Mouse (Mus musculus) MEL (cell line): ENCODE data around the gene Brcc3. TPM values are rescaled to one million over a fixed set of nuclear protein-coding genes. Genes with fewer than 3 reads are reported as not detected.
A peak's percentile ranks its signal among the peaks of the same experiment; 100 is the strongest.

Experiments used
- DNase-seq: peaks from one replicate; pipeline ENCODE4 v3.0.0; 2011; ENCODE audit warnings: low read depth, low spot score
- H3K27ac ChIP-seq: 2 replicates; pipeline ENCODE4 v1.5.1; 2012; ENCODE audit warnings: low read depth, mild to moderate bottlenecking, control low read depth, low read length, moderate library complexity; ENCODE audit not compliant: control insufficient read depth
- H3K27me3 ChIP-seq, 2 experiments: fragments of 150-350 bp in 1 of 2; sonication (generic) in 1 of 2; 2 replicates each; pipeline ENCODE4 v1.6.1; 2012; ENCODE audit warnings: low read length in 2 of 2, mild to moderate bottlenecking in 2 of 2, improper control_type of control experiment in 1 of 2, moderate library complexity in 1 of 2; ENCODE audit not compliant: insufficient read depth in 2 of 2, control insufficient read depth in 1 of 2
- H3K36me3 ChIP-seq, 2 experiments: 2 replicates each; pipeline ENCODE4 v1.6.1; 2012 to 2014; ENCODE audit warnings: low read length in 2 of 2, improper control_type of control experiment in 1 of 2, inconsistent platforms in 1 of 2, mild to moderate bottlenecking in 1 of 2; ENCODE audit not compliant: insufficient read depth in 2 of 2, control insufficient read depth in 1 of 2
- H3K4me1 ChIP-seq, 2 experiments: fragments of 150-350 bp in 1 of 2; sonication (generic) in 1 of 2; 2 replicates each; pipeline ENCODE4 v1.6.1; 2012; ENCODE audit warnings: low read length in 2 of 2, improper control_type of control experiment in 1 of 2, mild to moderate bottlenecking in 1 of 2; ENCODE audit not compliant: insufficient read depth in 2 of 2, control insufficient read depth in 1 of 2
- H3K4me3 ChIP-seq, 2 experiments: fragments of 150-350 bp in 1 of 2; sonication (generic) in 1 of 2; 2 replicates each; pipeline ENCODE4 v1.5.1; 2012; ENCODE audit warnings: low read depth in 2 of 2, low read length in 2 of 2, mild to moderate bottlenecking in 2 of 2, moderate library complexity in 2 of 2, control low read depth in 1 of 2, improper control_type of control experiment in 1 of 2; ENCODE audit not compliant: control insufficient read depth in 1 of 2, insufficient read depth in 1 of 2
- H3K79me2 ChIP-seq: 2 replicates; pipeline ENCODE4 v1.6.1; 2012; ENCODE audit warnings: mild to moderate bottlenecking, low read length, moderate library complexity; ENCODE audit not compliant: control insufficient read depth, poor library complexity, insufficient read depth
- H3K9ac ChIP-seq: 2 replicates; pipeline ENCODE4 v1.6.1; 2012; ENCODE audit warnings: low read depth, mild to moderate bottlenecking, control low read depth, low read length, moderate library complexity; ENCODE audit not compliant: control insufficient read depth, poor library complexity, severe bottlenecking
- H3K9me3 ChIP-seq: fragments of 150-350 bp; sonication (generic); replicated peaks from 2 replicates; pipeline ENCODE4 v1.6.1; 2012; ENCODE audit warnings: mild to moderate bottlenecking, low read length, improper control_type of control experiment, moderate library complexity; ENCODE audit not compliant: insufficient read depth
- BHLHE40 ChIP-seq: IDR thresholded peaks from 2 replicates; pipeline ENCODE4 v1.6.1; 2012; ENCODE audit warnings: low read depth, mild to moderate bottlenecking, inconsistent platforms, low read length, improper control_type of control experiment, borderline replicate concordance
- E2F4 ChIP-seq: IDR thresholded peaks from 2 replicates; pipeline ENCODE4 v1.6.1; 2011; ENCODE audit warnings: low read depth, low read length, improper control_type of control experiment, borderline replicate concordance
- EP300 ChIP-seq, 2 experiments: IDR thresholded peaks; 2 replicates each; pipeline ENCODE4 v1.6.1; 2011; ENCODE audit warnings: improper control_type of control experiment in 2 of 2, low read length in 2 of 2, low read depth in 1 of 2, mild to moderate bottlenecking in 1 of 2
- ETS1 ChIP-seq: IDR thresholded peaks from 2 replicates; pipeline ENCODE4 v1.6.1; 2012; ENCODE audit warnings: low read depth, mild to moderate bottlenecking, inconsistent platforms, low read length, improper control_type of control experiment, moderate library complexity
- GABPA ChIP-seq: IDR thresholded peaks from 2 replicates; pipeline ENCODE4 v1.6.1; 2012; ENCODE audit warnings: low read depth, mild to moderate bottlenecking, inconsistent platforms, low read length, improper control_type of control experiment, moderate library complexity
- GATA1 ChIP-seq: IDR thresholded peaks from 2 replicates; pipeline ENCODE4 v1.6.1; 2011; ENCODE audit warnings: low read depth, low read length, improper control_type of control experiment
- JUND ChIP-seq: IDR thresholded peaks from 2 replicates; pipeline ENCODE4 v1.6.1; 2011; ENCODE audit warnings: low read depth, mild to moderate bottlenecking, improper control_type of control experiment, low read length
- KAT2A ChIP-seq: conservative IDR thresholded peaks from 2 replicates; pipeline ENCODE4 v1.6.1; 2012; ENCODE audit warnings: low read depth, low read length, improper control_type of control experiment, inconsistent platforms
- MAFK ChIP-seq: IDR thresholded peaks from 2 replicates; pipeline ENCODE4 v1.6.1; 2011; ENCODE audit warnings: low read depth, mild to moderate bottlenecking, low read length, improper control_type of control experiment, borderline replicate concordance
- MAZ ChIP-seq: IDR thresholded peaks from 2 replicates; pipeline ENCODE4 v1.6.1; 2012; ENCODE audit warnings: low read depth, mild to moderate bottlenecking, inconsistent platforms, low read length, improper control_type of control experiment
- MYC ChIP-seq: IDR thresholded peaks from 2 replicates; pipeline ENCODE4 v1.6.1; 2011; ENCODE audit warnings: low read depth, mild to moderate bottlenecking, low read length, improper control_type of control experiment, moderate library complexity
- NRF1 ChIP-seq: IDR thresholded peaks from 2 replicates; pipeline ENCODE4 v1.6.1; 2014; ENCODE audit warnings: low read depth, mild to moderate bottlenecking, inconsistent platforms, low read length, improper control_type of control experiment, moderate library complexity; ENCODE audit not compliant: poor library complexity, insufficient read depth, severe bottlenecking
- POLR2A ChIP-seq, 2 experiments: IDR thresholded peaks; 2 replicates each; pipeline ENCODE4 v1.6.1; 2011 to 2012; ENCODE audit warnings: low read length in 2 of 2, mild to moderate bottlenecking in 2 of 2, control low read depth in 1 of 2, improper control_type of control experiment in 1 of 2, low read depth in 1 of 2, moderate library complexity in 1 of 2; ENCODE audit not compliant: control insufficient read depth in 1 of 2, insufficient read depth in 1 of 2, poor library complexity in 1 of 2
- POLR2AphosphoS2 ChIP-seq: IDR thresholded peaks from 2 replicates; pipeline ENCODE4 v1.6.1; 2011; ENCODE audit warnings: low read length, improper control_type of control experiment
- RAD21 ChIP-seq: IDR thresholded peaks from 2 replicates; pipeline ENCODE4 v1.6.1; 2011; ENCODE audit warnings: mild to moderate bottlenecking, low read depth, low read length, improper control_type of control experiment
- RCOR1 ChIP-seq: IDR thresholded peaks from 2 replicates; pipeline ENCODE4 v1.6.1; 2012; ENCODE audit warnings: low read depth, mild to moderate bottlenecking, inconsistent platforms, low read length, improper control_type of control experiment
- SIN3A ChIP-seq: IDR thresholded peaks from 2 replicates; pipeline ENCODE4 v1.6.1; 2012; ENCODE audit warnings: low read length, improper control_type of control experiment, inconsistent platforms
- SMC3 ChIP-seq: IDR thresholded peaks from 2 replicates; pipeline ENCODE4 v1.6.1; 2011; ENCODE audit warnings: low read depth, low read length, improper control_type of control experiment
- TAL1 ChIP-seq: IDR thresholded peaks from 2 replicates; pipeline ENCODE4 v1.6.1; 2012; ENCODE audit warnings: mild to moderate bottlenecking, inconsistent platforms, low read length, moderate library complexity, mixed read lengths
- TBP ChIP-seq: IDR thresholded peaks from 2 replicates; pipeline ENCODE4 v1.8.0; 2011; ENCODE audit warnings: low read depth, low read length, improper control_type of control experiment
- TCF12 ChIP-seq: IDR thresholded peaks from 2 replicates; pipeline ENCODE4 v1.6.1; 2014; ENCODE audit warnings: low read depth, mild to moderate bottlenecking, inconsistent platforms, low read length, improper control_type of control experiment, moderate library complexity
- UBTF ChIP-seq: IDR thresholded peaks from 2 replicates; pipeline ENCODE4 v1.6.1; 2012; ENCODE audit warnings: low read depth, mild to moderate bottlenecking, inconsistent platforms, low read length, improper control_type of control experiment, moderate library complexity, borderline replicate concordance; ENCODE audit not compliant: insufficient read depth
- USF2 ChIP-seq, 2 experiments: IDR thresholded peaks; 2 replicates each; pipeline ENCODE4 v1.6.1; 2011 to 2012; ENCODE audit warnings: improper control_type of control experiment in 2 of 2, low read length in 2 of 2, borderline replicate concordance in 1 of 2, inconsistent platforms in 1 of 2, low read depth in 1 of 2, mild to moderate bottlenecking in 1 of 2; ENCODE audit not compliant: insufficient read depth in 1 of 2
- ZC3H11A ChIP-seq: IDR thresholded peaks from 2 replicates; pipeline ENCODE4 v1.6.1; 2012; ENCODE audit warnings: low read depth, mild to moderate bottlenecking, inconsistent platforms, low read length, improper control_type of control experiment
- polyA plus RNA-seq, 2 experiments: library from polyadenylated mRNA; stranded (reverse) in 1 of 2; unstranded in 1 of 2; fragments of >175 nt in 1 of 2; fragments of >200 nt in 1 of 2; gene quantifications; 2 replicates each; pipeline versions ENCODE4 v1.2.1 to v1.2.4; 2012; ENCODE audit warnings: low replicate concordance in 2 of 2, low read depth in 1 of 2; ENCODE audit not compliant: insufficient read length in 2 of 2, insufficient read depth in 1 of 2, missing spikeins in 1 of 2
- total RNA-seq: library from RNA; depleted of rRNA; stranded (reverse); fragments of 300-350 nt; gene quantifications from 2 replicates; pipeline ENCODE4 v1.2.3, GENCODE M21; 2012

The Brcc3 gene
- total and polyA plus RNA-seq, 3 experiments, result 18.4 to 51.7 TPM; not detected in 1

GRCm38 (mm10) chrX:75376815-75377214 lies 39.6 kb upstream of the Brcc3 start:
- peaks cover 0 to 14% of the 10 kb centered on the region in 2 experiments; a peak in 2 of 4 replicates for H3K36me3 ChIP-seq
- H3K27me3 ChIP-seq, result no peaks in the 10 kb centered on the region
- peaks cover 0 to 12% of the 10 kb centered on the region in 2 experiments; a peak in 2 of 4 replicates for H3K4me1 ChIP-seq
- no peaks in the 10 kb centered on the region for H3K79me2 ChIP-seq
- DNase-seq, result peak; percentile 64
- H3K27ac ChIP-seq, result no peak overlapping the region; the same call in 1 of the 2 replicates
- H3K4me3 ChIP-seq, result no peak overlapping the region
- peak; percentile 45 to 70; a peak in 3 of 4 replicates for TF ChIP-seq EP300 (IDR thresholded peaks at IDR 0.05; ENCODE audit: low read depth in 1 of 2, low read length in 2 of 2)
- no peak for TF ChIP-seq MAZ
- no peak for TF ChIP-seq NRF1
- no peak for TF ChIP-seq RAD21
- TF ChIP-seq KAT2A, result no peak
- peak; percentile 68 for TF ChIP-seq TAL1
- no peak for TF ChIP-seq BHLHE40
- TF ChIP-seq TCF12, result peak; percentile 84
- TF ChIP-seq TBP, result no peak
- TF ChIP-seq GATA1, result peak; percentile 62; the same call in 1 of the 2 replicates
- no peak for TF ChIP-seq POLR2AphosphoS2
- no peak for TF ChIP-seq ZC3H11A
- no peak for TF ChIP-seq E2F4
- no peak for TF ChIP-seq GABPA
- no peak for TF ChIP-seq MYC
- peak; percentile 50; the same call in 1 of the 2 replicates for TF ChIP-seq RCOR1
- TF ChIP-seq POLR2A (IDR thresholded peaks at IDR 0.05; ENCODE audit: control insufficient read depth in 1 of 2, insufficient read depth in 1 of 2, low read depth in 1 of 2, low read length in 2 of 2, poor library complexity in 1 of 2), result no peak
- TF ChIP-seq MAFK, result no peak
- TF ChIP-seq UBTF, result no peak
- TF ChIP-seq ETS1, result peak; percentile 64
- no peak for TF ChIP-seq JUND
- TF ChIP-seq SIN3A, result 0 out of 2 replicates have a peak, but pooled peaks have one; percentile 24
- TF ChIP-seq SMC3, result no peak
- TF ChIP-seq USF2 (IDR thresholded peaks at IDR 0.05; ENCODE audit: borderline replicate concordance in 1 of 2, insufficient read depth in 1 of 2, low read depth in 1 of 2, low read length in 2 of 2), result no peak
- H3K9ac ChIP-seq, result no peak overlapping the region
- no peaks in the 10 kb centered on the region for H3K9me3 ChIP-seq
